Mouse (Mus musculus): ENCODE data around the gene Scly. TPM values are rescaled to one million over a fixed set of nuclear protein-coding genes. Genes with fewer than 3 reads are reported as not detected.

Scly gene
- total RNA-seq, 4 experiments from 2014 or later, result 21.8 to 24.6 (median 22.2) TPM

DNA sequence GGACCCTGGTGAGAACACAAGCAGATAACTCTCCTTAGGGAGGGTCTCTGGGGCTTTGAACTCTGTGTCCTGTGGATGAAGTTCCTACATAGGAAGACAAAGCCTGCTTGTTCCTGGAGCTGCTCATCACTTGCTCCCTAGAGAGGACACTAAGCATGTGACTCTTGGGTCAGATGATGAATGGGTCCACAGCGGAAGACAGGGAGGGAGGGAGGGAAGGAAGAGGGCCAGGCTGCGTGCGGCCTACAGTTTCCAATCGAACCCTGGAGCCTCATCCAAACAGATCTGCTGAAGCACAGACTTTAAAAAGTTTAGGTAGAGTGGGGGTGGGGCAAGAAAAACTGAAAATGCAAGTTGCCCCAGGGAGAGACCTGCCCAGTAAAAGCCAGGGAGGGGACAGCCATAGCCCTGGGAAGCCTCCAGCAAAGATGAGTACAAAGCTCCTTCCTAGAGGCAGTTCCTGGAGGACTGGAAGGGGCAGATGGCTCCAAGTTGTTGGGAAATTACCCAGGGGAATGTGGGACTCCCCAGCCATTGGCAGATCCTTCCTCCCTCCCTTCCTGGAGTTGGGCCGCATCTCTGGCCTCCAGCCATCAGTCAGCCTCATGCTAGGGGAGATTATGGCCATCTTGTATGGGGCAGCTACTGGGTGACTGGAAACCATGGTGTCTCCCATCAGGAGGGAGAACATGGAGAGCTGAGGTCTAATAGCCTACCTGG lies 1.7 kb downstream of the Scly start:
- no peak for DNase-seq (ENCODE audit: low spot score in 2 of 2)

- DNase-seq (ENCODE audit: low spot score in 2 of 2), result no peak
Observed at GRCm38 (mm10) chr1:91301206-91301920, 3.2 kb downstream of the Scly start.

GRCm38 (mm10) chr1:91302021-91302420 lies 3.9 kb downstream of the Scly start:
- DNase-seq (ENCODE audit: low spot score in 2 of 2), result no peak

DNA sequence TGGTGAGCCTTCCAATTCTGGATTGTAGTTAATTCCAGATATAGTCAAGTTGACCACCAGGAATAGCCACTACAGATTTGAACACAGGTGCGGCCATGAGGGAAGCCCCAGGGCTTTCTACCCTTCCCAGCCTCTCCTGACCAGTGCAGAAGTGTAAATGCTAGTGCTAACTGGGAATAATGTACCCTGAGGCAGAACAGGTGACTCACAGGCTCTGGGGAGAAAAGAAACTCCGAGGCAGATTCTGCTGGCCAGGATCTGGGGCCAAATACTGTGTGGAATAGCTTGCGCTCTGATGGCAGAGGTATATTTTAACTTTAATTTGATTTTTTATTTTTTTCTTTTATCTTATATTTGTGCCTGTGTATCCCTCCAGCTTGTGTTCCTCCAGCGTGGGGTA lies 6.5 kb downstream of the Scly start:
- no peak for DNase-seq (ENCODE audit: low spot score in 2 of 2)

DNA sequence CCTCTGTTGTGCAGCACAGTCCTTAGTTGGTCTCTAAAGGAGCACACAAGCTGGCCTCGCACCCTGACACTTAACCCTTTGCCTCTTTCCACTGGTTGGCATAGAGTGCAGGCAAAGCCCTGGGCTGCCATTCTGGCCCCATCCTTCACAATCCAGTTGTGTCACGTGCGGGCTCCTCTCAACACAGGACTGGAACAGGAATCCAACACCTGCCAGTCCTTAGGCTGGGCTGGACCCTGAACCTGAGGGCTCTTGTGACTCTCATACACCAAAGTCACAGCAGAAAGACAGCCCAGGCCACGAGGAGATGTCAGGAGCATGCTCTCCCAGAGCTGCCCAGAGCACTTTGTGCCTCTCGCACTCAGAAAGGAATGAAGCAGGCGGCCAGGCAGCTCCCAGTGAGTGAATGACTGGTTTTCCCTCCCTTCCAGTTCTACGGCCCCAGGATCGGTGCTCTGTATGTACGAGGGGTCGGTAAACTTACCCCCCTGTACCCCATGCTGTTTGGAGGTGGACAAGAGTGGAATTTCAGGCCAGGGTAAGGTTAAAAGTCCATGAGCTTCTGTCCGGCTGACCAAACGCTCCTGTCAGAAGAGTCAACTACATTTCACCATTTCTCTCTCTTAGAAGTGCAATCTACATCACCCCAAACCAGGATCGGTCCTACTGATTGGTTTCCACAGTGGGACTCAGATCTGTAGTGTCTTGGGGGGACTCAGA lies 11.4 kb downstream of the Scly start:
- no peak for DNase-seq (ENCODE audit: low spot score in 2 of 2)

- no peak for DNase-seq (ENCODE audit: low spot score in 2 of 2)
Observed at GRCm38 (mm10) chr1:91312273-91312672, 14.1 kb downstream of the Scly start.

DNA sequence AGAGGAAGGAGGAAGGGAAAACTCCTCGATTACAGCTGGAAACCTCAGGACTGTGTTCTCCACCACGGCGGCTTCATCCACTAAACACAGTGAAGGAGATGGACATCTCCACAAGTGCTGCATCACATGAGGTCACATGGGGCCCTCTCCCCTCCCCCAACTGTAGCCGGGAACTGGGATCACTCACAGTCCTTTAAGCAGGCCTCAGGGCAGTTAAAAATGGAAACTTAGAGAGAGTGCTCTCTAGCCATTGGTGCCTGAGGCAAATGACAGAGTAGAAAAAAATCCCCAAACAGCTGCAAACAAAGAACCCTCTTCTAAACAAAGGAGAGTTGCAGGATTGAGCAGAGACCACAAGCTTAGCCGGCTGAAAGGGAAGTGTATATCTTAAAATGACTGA lies 15.1 kb downstream of the Scly start:
- DNase-seq (ENCODE audit: low spot score in 2 of 2), result no peak

DNA sequence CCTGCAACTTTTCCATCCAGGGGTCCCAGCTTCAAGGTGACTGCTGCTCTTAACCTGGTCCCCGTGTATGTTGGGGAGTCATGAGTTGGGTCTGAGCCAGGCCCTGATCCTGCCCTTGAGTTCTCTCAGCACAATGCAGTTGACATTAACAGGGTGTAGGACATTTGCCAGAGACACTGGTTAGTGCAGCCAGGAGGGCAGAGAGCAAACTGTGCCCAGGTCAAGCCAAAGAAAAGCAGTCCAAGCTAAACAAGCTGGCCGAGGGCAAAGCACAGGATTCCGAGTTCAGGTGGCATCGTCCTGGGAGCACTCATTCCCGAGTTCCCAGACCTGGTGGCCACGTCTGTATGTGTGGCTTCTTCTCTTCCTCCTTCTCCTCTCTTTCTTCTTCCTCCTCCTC lies 19.5 kb downstream of the Scly start:
- DNase-seq (ENCODE audit: low spot score in 2 of 2), result no peak

GRCm38 (mm10) chr1:91321760-91322438 lies 23.8 kb downstream of the Scly start, which contains the start of gene Espnl:
TSS of gene Espnl (plus strand) at chr1:91322075.
- DNase-seq (ENCODE audit: low spot score in 2 of 2), result no peak

DNA sequence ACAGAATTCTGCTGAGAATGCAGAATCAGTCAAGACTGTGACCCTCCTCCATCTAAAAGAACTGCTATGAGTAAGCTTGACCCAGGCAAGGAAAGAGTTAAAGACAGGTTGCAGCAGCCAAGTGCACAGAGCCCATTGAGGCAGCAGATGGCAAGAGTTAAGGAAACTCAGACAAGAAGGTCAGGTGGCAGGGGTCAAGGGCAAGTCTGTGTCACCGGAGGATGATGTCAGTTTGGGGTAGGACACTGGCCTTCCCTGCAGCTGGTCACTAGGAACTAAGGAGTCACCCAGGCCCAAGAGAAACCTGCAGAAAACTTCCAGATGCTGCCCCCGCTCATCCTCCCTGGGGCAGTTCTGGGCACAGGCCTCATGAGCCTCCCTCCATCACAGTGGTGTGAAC lies 26.5 kb downstream of the Scly start:
- no peak for DNase-seq (ENCODE audit: low spot score in 2 of 2)

DNA sequence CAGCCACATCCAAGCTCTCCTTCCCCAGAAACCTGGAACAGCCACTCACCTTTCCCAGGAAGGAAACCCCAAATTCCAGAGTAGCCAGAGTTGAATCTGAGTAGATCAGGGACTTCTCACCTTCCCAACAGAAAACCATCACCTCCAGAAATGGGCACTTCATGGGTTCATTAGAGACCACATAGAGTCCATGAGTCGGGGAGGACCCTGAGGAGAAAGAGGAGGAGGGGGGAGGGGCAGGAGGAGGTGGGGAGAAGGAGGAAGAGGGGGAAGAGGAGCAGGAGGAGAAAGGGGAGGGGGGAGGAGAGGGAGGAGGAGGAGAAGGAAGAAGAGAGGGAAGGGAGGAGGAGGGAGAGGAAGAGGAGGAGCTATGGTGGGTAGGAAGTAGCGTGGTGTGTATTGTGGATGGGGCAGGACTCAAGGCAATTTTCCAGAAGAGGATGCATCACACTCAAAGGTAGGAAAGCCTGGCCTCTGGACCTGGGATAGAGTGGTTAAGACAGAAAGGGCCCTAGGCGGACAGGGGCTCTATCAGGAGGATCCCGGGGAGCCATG lies 27.4 kb downstream of the Scly start:
- no peak for DNase-seq (ENCODE audit: low spot score in 2 of 2)

DNA sequence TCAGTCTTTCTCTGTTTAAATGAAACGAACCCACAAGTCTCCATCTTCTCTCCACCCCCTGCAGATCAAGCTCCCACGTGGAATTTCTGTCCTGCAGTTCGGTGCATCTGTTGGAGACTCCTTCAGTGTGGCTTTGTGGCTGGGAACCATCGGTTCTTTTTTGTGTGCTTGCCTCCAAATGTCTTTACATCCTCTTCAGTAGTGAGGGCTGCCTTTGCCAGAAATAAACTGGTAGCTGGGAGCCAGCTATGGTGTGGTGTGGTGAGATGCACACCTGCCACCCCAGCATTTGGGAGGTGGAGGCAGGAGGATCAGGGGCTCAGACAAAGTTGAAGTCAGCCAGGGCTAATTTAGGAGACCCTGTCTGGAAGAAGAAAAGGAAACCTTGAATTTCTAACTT lies 34.0 kb downstream of the Scly start:
- DNase-seq (ENCODE audit: low spot score in 2 of 2), result peak in 1 of 2 experiments; percentile 25

GRCm38 (mm10) chr1:91333582-91333981 lies 35.4 kb downstream of the Scly start:
- DNase-seq (ENCODE audit: low spot score in 2 of 2), result no peak

- no peak for DNase-seq (ENCODE audit: low spot score in 2 of 2)
Observed at GRCm38 (mm10) chr1:91337355-91337754, 39.2 kb downstream of the Scly start.

- DNase-seq (ENCODE audit: low spot score in 2 of 2), result peak in 1 of 2 experiments; percentile 15
Observed at GRCm38 (mm10) chr1:91344001-91344400, 45.9 kb downstream of the Scly start.

DNA sequence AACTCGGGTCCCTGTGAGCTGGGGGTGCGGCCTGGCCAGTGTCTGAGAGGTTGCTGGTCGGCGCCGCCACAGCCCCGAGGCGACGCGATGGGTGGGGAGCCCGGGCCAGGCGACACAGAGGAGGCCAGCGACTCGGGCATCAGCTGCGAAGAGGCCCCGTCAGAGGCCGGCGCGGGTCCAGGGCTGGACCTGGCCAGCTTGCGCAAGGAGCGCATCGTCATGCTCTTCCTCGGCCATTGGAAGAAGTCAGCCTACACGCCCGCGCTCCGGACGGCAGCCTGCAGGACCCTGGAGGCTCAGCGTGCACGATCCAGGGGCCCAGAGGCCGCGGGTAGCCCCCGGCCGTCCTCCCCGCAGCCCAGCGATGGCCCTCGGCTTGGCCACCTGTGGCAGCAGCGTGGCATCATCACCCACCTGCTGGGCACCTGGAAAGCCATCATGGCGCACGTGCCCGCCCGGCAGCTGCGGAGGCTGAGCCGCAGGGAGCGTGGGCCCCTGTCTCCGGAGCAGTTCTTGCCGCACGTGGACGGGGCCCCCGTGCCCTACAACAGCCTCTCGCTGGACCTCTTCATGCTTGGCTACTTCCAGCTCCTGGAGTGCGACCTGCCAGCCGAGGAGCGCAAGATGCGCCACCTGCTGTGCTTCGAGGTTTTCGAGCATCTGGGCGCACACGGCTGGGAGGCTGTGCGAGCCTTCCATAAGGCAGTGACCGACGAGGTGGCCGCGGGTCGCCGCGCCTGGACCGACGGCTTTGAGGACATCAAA lies 47.0 kb downstream of the Scly start:
- no peak for DNase-seq (ENCODE audit: low spot score in 2 of 2)

GRCm38 (mm10) chr1:91346892-91347291 lies 48.8 kb downstream of the Scly start:
- DNase-seq (ENCODE audit: low spot score in 2 of 2), result peak; percentile 21 to 59

GRCm38 (mm10) chr1:91350841-91351240 lies 52.7 kb downstream of the Scly start, which contains the start of gene Klhl30:
TSS of gene Klhl30 (plus strand) at chr1:91351016.
- DNase-seq (ENCODE audit: low spot score in 2 of 2), result no peak

GRCm38 (mm10) chr1:91351249-91351648 lies 53.1 kb downstream of the Scly start:
- DNase-seq (ENCODE audit: low spot score in 2 of 2), result no peak

- no peak for DNase-seq (ENCODE audit: low spot score in 2 of 2)
Observed at GRCm38 (mm10) chr1:91352277-91352676, 54.1 kb downstream of the Scly start.

DNA sequence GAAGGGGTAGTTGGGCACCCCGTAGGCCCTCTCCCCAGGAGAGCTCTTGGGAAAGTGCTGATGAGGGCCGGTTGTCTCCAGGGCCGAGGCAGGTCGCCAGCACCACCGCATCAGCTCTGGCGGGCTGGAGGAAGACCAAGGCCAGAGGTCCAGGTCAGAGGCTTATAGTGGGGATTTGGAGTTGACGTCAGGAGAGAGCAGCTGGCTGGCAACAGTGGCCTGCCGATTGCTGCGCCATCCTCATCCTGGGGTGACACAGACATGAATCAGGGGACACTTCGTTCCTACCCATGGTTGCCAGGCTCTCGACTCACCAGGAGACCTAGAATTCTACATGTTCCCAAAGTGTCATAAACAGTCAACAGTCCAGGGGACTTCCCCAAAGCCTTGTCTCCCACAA lies 58.0 kb downstream of the Scly start:
- no peak for DNase-seq (ENCODE audit: low spot score in 2 of 2)

All from layer of hippocampus, adult 8-10 months (tissue).